Mouse (Mus musculus) neutrophil, adult 5-6 weeks (primary cell): Measurements from ENCODE around the gene Ing4. TPM values are rescaled to one million over a fixed set of nuclear protein-coding genes. Genes with fewer than 3 reads are reported as not detected.
"Not testable (repeated sequence)": the region's sequence is repeated elsewhere in the genome, so short reads cannot be mapped to it uniquely, and the experiment has no call there.

ENCODE experiments used
- ATAC-seq: fragments of 151-379, 151-347 bp; 2 replicates; pipeline ENCODE4 v1.8.0; 2017; ENCODE audit warnings: mild to moderate bottlenecking, moderate TSS enrichment; ENCODE audit not compliant: insufficient number of reproducible peaks, poor library complexity, low FRiP score, severe bottlenecking; ENCODE audit errors: extremely low read depth
- total RNA-seq: library from RNA; stranded (forward); fragments of 200-1000 nt; gene quantifications from 2 replicates; pipeline ENCODE4 v1.2.3, GENCODE M21; 2017

Gene Ing4
- total RNA-seq, 1 experiment from 2014 or later: 143 TPM

GRCm38 (mm10) chr6:125038666-125039065 lies 894 bp upstream of the Ing4 start:
- no peak for ATAC-seq

GRCm38 (mm10) chr6:125039131-125039530 lies 429 bp upstream of the Ing4 start:
- ATAC-seq: no peak

GRCm38 (mm10) chr6:125040221-125040620 lies 661 bp downstream of the Ing4 start:
- no peak for ATAC-seq

DNA sequence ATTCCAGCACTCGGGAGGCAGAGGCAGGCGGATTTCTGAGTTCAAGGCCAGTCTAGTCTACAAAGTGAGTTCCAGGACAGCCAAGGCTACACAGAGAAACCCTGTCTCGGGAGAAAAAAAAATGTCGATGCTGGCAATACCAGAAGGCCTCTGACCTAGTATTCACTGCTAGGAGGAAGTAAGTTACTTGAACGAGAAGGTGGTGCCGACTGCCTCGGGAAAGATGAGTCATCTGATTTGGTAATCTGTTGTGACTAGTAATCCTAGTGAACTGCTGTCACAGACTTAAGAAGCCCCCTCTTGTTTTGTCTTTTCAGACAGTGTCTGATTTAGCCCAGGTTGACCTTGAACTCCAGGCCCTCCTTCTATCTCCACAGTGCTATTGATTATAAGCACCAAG lies 1.5 kb downstream of the Ing4 start:
- peak; percentile 62 for ATAC-seq

GRCm38 (mm10) chr6:125042081-125042480 lies 2.5 kb downstream of the Ing4 start:
- ATAC-seq: no peak

- peak; percentile 66; the same call in 1 of the 2 replicates for ATAC-seq
These were observed 7.1 kb downstream of the Ing4 start for GRCm38 (mm10) chr6:125046691-125047090.

- ATAC-seq: no peak
These were observed 10.1 kb downstream of the Ing4 start, which contains the start of gene Acrbp for GRCm38 (mm10) chr6:125049678-125050077. Acrbp (plus strand) TSS chr6:125049689.

DNA sequence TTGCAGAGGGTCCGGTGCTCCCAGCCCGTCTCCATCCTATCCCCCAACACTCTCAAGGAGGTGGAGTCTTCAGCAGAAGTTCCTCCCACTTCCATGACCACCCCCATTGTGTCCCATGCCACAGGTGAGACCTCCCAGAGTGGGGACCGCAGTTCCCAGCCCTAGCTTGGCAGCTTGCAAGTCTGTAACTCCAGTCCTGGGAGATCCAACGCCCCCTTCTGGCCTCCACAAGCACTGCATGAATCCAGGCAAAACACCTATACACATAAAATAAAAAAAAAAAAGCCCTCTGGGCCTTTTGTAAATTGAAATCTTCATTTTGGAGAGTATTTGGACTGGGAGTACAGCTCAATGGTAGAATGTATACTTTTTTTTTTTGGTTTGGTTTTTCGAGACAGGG lies 11.7 kb downstream of the Ing4 start:
- ATAC-seq: no peak

DNA sequence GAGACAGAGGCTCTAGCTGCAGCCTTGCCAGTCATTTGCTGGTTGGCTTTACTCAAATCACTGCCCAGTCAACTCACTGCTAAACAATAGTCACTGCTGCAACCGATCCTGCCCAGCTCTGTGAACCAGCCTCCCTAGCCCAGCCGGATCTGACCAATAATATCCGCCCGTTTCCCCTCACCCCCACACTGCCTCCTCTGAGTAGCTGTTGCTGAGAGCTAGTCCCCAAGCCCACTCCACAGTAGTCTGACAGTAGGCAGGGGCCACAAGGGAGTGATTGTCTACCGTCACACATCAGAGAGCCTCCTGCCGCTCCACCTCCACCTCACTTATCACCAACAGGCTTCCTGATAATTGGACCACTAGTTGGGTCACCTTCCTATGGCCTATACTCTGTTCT lies 21.9 kb downstream of the Ing4 start:
- no peak for ATAC-seq

- no peak for ATAC-seq
These were observed 23.0 kb downstream of the Ing4 start for GRCm38 (mm10) chr6:125062511-125062910.

DNA sequence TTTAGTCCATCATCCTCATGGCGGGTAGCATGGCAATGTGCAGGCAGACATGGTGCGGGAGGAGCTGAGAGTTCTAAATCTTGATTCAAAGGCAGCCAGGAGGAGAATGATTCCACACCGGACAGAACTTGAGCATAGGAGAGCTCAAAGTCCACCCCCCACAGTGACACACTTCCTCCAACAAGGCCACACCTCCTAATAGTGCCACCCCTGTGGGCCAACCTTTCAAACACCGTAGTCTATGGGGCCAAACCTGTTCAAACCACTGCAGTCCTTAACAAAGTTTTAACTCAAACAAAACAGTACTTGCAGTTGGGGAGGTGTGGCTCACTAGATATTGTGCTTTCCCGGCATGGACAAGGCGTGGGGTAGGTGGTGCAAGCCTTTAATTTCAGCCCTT lies 24.3 kb downstream of the Ing4 start:
- ATAC-seq: no peak

DNA sequence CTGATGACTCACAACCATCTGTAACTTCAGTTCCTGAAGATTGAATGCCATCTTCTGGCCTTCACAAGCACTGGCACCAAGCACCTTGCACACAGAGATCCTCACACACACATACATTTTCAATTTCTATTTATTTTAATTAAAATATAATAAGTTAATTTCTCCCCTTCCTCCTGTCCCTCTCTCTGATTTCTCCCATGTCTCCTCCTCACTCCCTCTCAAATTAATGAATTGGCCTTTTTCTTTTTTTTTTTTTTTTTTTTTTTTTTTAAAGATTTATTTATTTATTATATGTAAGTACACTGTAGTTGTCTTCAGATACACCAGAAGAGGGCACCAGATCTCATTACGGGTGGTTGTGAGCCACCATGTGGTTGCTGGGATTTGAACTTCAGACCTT lies 25.7 kb downstream of the Ing4 start:
- ATAC-seq: not testable (repeated sequence)

DNA sequence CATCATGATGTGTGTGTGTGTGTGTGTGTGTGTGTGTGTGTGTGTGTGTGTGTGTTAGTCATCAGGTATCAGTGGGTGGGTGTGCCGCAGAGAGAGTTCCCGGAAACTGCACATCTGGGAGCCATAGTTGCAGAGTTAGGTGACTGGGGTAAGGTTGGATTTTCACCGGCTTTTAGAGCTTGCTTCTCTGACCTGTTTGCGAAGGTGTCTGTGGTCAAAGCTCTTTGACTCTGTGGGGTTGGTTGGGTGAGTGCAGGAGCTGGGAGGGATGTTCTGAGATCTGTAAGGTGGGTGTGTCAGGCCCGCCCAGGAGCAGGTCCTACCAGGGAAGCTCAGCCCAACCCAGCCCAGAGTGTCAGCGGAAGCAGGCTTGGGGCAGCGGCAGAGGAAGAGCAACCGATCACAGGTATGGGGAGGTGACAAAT lies 28.0 kb downstream of the Ing4 start, which contains the start of gene Lpar5:
Gene Lpar5, plus strand, starts transcription at position 350 of the 425 bp plus-strand sequence.
- ATAC-seq: 0 out of 2 replicates have a peak, but pooled peaks have one; percentile 10

DNA sequence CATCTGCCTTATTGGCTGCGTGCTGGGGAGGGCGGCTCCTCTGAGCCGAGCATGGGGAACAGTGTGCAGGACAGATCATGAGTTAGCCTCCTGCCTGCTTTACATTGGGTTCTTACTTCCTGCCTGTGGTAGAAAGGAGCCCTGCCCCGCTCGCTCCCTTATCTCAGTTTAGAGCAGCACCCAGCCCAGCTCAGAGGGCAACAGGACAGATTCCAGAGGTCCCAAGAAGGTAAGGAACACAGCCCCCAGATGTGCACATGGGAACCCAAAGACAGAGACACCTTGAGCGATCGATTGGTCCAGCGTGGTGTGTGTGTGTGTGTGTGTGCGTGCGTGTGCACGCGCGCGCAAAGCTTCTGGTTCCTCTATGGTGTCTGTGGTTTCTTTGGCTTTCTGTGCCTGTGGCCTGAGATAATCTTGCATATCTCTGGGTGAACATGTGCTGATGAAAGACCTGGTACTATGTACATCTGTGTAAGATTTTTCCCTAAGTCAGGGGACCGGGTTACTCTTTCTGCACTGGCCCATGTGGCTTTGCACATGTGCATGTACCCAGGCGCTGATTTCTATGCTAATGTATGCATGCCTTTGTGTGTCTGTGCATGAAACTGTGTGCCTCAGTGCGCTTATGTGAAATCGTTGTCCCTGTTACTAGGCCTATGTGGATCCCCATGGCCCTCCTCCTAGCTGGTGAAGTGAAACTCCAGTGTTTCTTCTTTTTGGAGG lies 31.8 kb downstream of the Ing4 start:
- ATAC-seq: peak; percentile 69

DNA sequence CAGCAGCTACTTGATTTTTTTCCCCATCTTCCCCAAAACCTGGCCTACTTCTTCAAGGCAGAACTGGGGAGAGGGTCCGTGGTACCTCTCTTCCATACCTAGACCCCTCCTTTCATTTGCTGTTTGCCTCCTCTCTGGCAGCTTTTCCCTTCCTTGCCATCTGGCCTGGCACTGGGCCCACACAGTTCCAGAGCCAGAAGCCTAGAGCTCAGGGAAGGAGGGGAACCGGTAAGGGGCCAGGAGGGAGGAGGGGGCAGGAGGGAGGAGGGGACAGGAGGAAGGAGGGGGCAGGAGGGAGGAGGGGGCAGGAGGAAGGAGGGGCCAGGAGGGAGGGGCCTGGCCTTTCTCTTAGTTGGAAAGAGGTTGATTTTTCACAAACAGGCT lies 32.3 kb downstream of the Ing4 start:
- no peak for ATAC-seq

- ATAC-seq: peak; percentile 51; the same call in 1 of the 2 replicates
These were observed 34.3 kb downstream of the Ing4 start for GRCm38 (mm10) chr6:125073825-125074224.

DNA sequence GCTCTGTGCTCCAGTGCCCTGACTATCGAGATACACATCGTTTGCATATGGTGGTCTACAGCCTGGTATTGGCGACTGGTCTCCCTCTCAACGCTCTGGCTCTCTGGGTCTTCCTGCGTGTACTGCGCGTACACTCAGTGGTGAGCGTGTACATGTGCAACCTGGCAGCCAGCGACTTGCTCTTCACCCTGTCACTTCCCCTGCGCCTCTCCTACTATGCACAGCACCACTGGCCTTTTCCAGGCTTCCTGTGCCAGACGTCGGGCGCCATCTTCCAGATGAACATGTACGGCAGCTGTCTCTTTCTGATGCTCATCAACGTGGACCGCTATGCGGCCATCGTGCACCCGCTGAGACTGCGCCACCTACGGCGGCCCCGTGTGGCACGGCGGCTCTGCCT lies 41.8 kb downstream of the Ing4 start:
- ATAC-seq: no peak

DNA sequence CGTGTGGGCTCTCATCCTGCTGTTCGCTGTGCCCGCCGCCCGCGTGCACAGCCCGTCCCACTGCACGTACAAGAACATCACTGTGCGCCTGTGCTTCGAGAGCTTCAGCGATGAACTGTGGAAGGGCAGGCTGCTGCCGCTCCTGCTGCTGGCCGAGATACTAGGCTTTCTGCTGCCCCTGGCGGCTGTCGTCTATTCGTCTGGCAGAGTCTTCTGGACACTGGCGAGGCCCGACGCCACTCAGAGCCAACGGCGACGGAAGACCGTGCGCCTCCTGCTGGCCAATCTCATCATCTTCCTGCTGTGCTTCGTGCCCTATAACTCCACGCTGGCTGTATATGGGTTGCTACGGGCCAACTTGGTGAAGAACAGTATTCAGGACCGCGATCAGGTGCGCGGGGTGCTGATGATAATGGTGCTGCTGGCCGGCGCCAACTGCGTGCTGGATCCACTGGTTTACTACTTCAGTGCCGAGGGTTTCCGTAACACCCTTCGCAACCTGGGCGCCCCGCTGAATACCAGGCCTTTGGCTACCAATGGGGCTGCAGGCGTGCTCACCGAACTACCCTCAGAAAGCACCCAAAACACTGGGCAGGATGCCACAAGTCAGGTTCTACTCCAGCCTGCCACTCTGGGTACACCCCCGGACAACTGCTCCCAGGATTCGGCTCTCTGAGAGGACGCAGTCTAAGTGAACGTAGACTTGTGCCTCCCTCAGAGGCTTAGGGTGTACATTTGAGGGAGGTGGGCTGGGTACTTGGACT lies 42.4 kb downstream of the Ing4 start:
- no peak for ATAC-seq

DNA sequence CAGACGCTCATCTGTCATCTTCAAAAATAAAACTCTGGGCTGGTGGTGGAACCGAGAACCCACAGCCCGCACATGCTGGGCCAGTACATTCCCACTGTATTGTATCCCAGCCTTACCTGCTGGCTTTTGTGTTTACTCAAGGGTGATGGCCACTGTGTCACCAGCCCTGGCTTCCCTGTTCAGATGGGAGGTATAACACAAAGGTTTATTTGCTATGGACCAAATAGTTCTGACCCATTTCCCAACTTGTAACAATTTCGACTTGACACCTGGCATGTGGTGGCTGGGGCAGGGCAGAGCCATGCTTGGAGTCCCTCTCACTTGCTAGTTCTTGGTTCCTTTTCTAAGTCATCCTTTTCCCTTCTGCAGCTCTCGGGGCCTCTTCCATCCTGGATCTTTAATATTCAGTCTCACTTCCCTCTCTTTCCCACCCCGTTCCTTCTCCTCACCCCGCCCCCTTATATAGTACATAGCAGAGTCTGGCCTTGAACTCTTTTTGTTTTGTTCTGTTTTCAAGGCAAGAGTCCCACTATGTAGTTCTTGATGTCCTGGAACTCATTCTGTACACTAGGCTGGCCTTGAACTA lies 43.3 kb downstream of the Ing4 start:
- no peak for ATAC-seq

DNA sequence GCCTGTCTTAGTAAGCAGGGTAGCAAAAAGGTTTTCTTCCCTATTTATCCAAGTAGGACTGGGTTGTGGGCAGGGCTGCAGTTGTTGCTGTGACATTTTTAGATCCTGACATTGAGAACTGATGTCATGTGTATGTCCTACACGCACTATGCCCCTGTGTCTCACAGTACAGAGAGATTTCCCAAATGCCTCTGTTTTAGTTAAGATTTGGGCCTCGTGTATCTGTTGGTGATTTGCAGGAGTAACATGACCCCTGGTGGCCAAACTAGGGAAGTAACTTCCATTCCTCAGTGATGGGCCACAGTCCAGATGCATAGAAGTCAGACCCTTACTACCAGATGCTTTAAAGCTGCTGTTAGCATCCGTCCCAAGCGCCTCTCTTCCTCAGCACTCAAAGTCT lies 44.9 kb downstream of the Ing4 start:
- ATAC-seq: peak; percentile 86
